Mouse (Mus musculus) adrenal gland, postnatal 4 days (tissue): Measurements from ENCODE around the gene Ncaph2. TPM values are rescaled to one million over a fixed set of nuclear protein-coding genes. Genes with fewer than 3 reads are reported as not detected.

Source experiments
- DNase-seq, 2 experiments: peaks; one replicate each; pipeline ENCODE4 v3.0.0; 2021 to 2022; ENCODE audit warnings: low spot score in 2 of 2, mixed read lengths in 2 of 2
- microRNA-seq: library from miRNA; unstranded; fragments of <30 nt; microRNA quantifications from one replicate; pipeline ENCODE4 v1.2.0, GENCODE M21; 2021
- total RNA-seq, 2 experiments: library from RNA; stranded (reverse); gene quantifications; 2 replicates each; pipeline ENCODE4 v1.2.3; 2021

Ncaph2 gene
- total RNA-seq, 2 experiments from 2014 or later, result 126 to 133 TPM

DNA sequence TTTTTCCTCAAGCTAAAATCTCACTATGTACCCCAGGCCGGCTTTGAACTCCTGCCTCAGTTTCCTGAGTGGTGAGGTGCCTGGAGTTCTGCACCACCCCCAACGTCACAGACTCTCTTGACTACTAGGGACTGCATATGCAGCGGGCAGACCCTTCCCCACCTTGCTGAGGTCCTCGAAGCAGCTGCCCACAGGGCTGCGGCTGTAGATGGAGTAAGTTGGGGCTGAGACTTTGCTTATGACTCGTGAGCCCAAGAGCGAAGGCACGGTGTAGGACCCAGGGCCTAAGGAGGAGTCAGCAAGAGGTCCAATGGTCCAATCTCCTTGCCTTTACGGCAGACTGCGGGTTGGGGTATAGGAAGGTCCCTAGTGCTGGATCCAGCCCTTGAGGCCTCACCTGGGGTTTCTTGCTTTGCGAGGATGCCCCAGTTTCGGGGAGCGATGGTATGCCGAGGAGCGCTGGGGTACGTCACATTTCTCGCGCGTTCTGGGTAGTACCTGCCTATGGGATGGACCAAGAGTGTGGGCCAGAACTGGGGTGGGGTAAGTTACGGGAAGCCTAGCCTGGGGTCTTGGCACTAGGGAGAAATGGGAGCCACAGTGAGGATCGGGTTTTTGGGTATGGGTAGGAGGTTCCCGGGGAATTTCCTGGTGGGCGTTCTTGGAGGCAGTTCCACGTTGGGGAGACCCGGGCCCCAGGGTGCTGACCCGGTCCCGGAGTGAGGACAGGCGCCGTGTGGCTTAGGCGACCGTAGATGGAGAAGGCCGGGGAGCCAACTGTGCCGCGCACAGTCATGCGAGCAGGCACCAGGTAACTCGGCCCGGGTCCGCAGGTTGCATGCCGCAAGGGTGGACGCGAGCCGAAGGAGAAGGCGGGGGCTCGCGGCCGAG lies 22.7 kb downstream of the Ncaph2 start:
- no peak for DNase-seq

DNA sequence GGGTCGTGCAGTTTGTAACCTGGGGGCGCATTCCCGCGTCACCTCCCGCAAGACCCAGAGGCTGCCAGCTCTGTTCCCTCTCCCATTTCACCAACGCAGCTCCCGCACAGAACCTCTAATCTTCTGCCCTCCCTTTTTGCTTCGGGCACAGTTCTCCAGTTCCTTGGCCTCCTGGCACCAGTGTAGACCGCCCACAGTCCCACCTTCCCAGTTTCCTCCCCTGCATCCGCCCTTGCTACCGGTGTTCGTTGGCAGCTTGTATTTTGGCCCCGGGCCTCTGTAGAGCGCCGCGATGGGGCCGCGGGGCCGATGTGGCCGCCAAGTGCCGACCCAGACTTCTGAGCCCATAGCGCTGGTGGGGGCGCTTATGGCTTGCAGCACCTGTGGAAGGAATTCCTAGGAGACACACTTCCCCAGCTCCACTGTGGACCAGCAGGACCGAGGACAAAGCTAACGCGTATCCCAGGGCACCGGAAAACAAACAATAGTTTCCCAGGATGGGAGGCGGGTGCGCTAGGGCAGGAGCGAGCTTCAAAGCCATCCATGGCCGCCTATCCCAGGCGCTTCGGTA lies 23.4 kb downstream of the Ncaph2 start, which contains the start of gene Odf3b:
TSS of gene Odf3b (minus strand) at position 452 of the 571 bp plus-strand sequence.
- no peak for DNase-seq

DNA sequence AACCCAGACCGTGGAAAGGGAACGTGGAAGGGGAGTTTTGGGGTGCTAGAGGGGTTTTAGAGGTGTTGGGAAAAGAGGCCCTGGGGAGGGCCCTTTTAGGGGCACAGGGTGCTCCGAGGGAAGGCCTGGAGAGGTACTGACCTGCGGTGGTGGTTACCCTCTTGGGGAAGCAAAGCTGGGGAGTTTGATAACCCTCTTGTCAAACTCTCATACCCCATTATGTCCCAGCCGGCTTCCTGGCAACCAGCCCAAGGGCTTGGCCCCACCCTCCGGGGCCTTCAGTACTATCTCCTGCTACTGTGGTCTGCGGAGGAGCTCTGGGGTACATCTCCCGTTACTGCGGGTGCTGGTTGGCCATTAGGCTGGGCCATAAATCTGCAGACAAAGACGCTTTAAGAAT lies 23.9 kb downstream of the Ncaph2 start:
- DNase-seq, result no peak

DNA sequence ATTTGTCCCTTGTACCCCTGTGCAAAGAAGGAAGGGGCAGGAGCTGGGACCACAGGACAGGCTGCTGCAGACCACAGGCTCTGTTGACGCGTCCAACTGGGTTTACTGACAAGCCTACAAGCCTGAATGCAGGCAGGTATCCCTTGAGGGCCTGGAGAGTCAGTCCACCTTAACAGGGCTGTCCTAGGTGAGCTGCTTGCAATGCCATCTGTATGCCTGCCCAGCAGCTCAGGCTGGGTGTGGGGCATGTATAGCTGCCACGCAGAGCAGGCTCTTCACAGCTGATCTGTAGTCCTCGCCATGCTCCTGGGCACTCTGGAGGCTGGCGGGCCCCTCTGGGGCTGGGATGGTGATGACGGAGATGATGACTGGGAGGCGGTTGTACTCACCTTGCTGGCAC lies 29.1 kb downstream of the Ncaph2 start, which contains the start of gene Klhdc7b:
TSS of gene Klhdc7b (plus strand) at position 301 of the 400 bp plus-strand sequence.
- no peak for DNase-seq

DNA sequence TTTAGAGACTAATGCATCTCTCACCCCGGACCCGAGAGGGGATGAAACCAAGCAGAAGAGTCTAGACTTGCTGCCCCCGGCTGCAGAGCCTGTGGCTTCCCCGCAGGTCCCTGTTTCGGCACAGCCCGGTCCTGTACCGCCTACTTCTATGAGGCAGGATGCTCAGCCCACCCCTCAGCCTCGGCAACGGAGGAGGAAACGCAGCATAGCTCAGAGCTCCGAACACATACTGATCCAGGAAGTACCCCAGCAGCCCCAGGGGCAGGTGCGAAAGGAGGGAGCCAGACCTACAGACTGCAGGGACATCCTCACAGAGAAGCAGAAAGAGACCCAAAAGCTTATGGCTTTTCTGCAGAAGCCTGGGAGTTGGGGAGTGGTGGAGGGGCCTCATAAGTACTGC lies 31.6 kb downstream of the Ncaph2 start:
- no peak for DNase-seq

DNA sequence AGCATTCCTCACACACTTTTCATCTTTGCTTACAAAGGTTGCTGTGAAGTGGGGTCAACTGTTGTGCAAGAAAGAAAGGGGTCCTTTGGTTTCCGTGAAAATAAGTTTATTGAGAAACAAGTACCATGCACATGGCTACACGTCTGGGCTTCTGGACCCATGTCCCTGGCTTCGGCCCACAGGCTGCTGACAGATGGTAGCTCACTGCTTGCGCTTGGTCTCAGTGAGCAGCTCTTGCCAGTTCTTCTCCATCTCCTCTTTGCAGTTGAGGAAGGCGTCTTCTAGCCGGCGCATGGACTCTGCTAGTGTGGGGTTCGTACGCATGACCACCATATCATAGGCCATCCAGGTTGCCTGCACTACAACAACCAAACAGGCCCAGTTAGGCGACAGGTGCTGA lies 34.6 kb downstream of the Ncaph2 start:
- no peak for DNase-seq

DNA sequence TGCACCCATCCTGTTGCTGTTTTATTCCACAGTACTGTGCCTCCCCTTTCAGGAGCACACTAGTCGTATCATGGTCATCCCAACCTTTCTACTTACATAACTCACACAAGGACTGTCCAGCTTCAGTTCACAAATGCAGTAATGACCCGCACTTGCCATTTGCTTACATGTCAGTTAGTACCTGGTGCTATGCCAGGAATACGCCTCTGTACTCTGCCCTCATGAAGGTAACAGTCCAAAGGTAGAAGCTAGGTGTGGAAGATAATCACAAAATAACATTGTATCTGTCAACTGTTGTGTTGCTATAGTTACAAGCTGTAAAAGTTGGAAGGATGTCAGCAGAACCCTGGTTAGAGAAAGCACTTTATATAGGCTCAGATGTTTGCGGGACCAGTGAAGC lies 41.4 kb downstream of the Ncaph2 start:
- DNase-seq, result no peak

DNA sequence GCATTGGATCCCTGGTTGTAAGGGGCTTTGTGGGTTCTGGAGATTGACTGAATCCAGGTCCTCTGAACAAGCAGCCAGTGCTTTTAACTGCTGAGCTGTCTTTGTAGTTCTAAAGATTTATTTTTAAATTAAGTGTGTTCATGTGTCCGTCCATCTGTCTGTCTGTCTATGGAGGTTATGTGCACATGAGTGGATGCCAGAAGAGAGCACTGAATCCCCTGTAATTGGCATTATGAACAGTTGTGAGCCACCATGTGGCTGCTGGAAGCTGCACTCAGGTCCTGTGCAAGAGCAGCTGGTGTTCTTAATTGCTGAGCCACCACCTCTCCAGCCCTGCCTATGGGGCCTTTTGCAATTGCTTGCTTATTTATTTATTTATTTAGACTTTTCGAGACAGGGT lies 42.6 kb downstream of the Ncaph2 start:
- no peak for DNase-seq

DNA sequence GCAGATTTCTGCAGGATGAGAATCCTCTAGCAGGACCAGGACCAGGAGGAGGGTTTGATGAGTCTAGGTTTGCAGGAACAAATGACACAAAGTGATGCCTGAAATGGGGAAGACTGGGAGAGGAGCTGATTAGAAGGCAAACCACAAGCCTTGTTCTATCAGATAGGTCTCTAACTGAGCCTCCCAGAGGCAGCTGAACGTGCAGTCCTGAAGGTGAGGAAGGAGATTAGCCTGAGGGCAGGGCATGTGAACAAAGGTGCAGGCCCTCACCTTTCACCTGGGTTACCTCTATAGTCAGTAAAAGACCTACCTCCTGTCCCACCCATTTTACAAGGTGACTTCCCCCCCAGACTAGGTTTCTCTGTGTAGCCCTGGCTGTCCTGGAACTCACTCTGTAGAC lies 44.2 kb downstream of the Ncaph2 start:
- DNase-seq, result no peak

DNA sequence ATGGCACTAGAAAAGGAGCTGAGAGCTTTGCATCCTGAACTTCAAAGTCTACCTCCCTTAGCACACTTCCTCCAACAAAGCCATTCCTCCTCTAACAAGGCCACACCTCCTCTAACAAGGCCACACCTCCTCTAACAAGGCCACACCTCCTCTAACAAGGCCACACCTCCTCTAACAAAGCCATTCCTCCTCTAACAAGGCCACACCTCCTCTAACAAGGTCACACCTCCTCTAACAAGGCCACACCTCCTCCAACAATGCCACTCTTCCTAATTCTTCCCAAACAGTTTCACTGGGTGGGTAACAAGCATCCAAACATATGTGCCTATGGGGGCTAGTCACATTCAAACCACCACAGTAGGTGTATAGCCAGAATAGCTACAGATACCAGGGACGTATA lies 47.0 kb downstream of the Ncaph2 start:
- DNase-seq, result no peak

DNA sequence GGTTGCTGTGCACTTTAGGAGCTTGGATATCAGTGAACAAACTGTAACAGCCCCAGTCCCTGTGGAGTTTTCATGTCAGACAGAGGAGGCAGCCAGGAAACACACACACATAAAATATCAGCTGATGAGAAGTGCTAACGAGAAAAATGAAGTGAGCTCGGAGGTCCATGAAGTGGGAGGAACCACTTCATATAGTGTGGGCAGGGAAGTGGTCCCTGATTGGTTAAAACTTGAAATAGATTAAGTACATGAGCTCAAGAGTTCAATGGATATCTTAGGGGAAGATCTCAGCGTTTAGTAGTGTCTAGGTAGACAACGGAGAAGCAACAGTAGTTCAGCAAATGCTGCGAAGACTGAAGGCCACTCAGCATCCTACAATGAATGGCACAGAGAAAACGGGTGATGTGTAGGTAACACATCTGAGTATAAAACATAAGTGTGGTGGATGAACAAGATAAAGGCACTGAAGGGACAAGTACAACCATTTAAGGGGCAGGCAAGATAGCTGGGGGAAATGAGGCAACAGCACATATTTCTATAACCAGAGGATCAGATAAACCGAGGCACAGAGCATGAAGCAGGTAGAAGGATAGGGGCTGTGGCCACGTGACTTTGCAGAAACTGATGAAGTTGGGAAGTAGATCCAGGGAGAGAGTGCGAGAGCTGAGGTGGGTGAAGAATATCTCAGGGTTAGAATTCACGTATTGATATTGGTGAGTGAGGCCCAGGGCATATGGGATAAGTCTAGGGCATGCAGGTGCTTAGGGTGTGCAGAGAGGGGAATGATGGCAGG lies 49.5 kb downstream of the Ncaph2 start:
- DNase-seq, result no peak

DNA sequence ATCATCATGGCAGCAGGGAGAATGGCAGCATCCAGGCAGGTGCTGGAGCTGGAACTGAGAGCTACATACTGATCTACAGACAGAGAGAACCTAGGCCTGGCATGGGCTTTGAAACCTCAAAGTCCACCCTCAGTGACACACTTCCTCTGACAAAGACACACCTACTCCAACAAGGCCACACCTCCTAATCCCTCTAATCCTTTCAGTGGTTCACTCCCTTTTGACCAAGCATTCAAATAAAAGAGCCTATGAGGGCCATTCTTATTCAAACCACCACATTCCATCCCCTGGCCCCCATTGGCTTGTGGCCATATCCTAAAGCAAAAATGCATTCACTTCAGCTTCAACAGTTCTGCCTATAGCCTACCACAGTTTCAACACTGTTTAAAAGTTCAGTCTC lies 51.2 kb downstream of the Ncaph2 start:
- DNase-seq, result no peak

DNA sequence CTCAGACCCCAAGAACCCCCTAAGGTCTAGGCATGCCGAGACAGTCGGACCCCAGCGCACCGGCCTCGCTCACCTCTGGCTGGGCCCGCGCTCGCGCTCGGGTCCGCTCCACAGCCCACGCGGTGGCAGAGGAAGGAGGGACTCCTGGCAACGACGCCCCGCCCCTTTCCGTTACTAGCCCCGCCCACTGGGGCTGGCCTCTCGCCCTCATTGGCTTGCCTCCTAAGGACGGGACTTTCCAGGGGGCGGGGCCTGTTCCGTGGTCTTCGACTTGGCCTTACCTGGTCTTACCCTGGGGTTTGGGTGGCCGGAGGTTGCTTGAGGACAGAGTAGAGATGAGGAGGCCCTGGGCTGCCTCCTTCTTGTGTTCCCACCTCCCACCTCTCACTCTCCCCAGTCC lies 54.6 kb downstream of the Ncaph2 start, which contains the start of gene Syce3:
TSS of gene Syce3 (minus strand) at position 386 of the 400 bp plus-strand sequence.
- no peak for DNase-seq

DNA sequence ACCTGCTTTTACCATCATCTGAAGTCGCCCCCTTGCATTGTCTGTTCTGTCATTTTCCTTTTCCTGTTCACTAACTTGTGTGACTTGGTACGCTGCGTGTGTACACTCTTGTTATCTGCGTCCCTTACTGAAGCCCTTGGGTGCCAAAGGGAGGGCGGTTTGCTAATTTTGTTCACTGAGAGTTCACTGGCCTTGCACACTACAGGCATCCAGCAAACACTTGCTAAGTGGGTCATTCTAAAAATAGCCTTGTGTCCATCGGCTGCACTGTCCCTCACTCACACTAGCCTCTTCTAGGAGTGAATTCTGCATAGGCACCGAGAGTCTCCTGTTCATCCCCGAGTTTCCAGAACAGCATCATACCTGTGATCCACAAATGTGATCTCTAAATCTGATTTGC lies 59.8 kb downstream of the Ncaph2 start:
- DNase-seq, result no peak

DNA sequence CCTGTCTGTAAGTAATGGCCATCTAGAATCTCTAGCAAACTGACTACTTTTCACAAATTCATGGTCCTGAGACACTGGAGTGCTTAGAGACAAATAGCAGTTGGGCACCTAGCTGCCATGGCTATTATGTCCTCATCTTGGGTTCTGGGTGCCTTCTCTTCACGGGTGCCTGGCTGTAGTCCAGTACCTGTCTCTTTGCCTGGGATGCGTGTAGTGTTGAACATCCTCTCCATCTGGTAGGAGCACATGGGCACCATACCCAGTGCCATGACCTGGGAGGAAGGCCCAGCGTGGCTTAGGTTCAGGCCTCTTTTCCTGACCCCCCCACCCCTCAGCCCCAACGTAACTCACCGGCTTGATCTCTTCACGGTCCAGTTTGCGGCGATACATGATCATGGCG lies 66.4 kb downstream of the Ncaph2 start:
- DNase-seq, result no peak

Small RNAs within 50 kb of the gene (microRNA-seq; reads per million reads assigned to microRNA genes)
- 0.79 reads per million for gene Mir6959

Other genes starting within 250 kb of the Ncaph2 start
- 10 to 100 TPM; 20.1 to 24.8 TPM for gene Tubgcp6, start 232.6 kb upstream of the Ncaph2 start, total RNA-seq
- gene Hdac10, start 227.0 kb upstream of the Ncaph2 start, total RNA-seq, result 10 to 100 TPM; 19.8 TPM
- 10 to 100 TPM; 13.9 to 16.2 TPM for gene Mapk12, start 215.0 kb upstream of the Ncaph2 start, total RNA-seq
- gene Mapk11, start 206.1 kb upstream of the Ncaph2 start, total RNA-seq, result 1 to 10 TPM; 6.9 to 8.6 TPM
- gene Plxnb2, start 174.9 kb upstream of the Ncaph2 start, total RNA-seq, result 100 to 1,000 TPM; 167 to 207 TPM
- gene Dennd6b, start 159.2 kb upstream of the Ncaph2 start, total RNA-seq, result 10 to 100 TPM; 11.5 to 13.0 TPM
- 10 to 100 TPM; 53.8 to 57.6 TPM for gene Ppp6r2, start 144.2 kb upstream of the Ncaph2 start, total RNA-seq
- 100 to 1,000 TPM; 108 to 111 TPM for gene Sbf1, start 40.4 kb upstream of the Ncaph2 start, total RNA-seq
- under 1 TPM in 1 of 2 experiments, not detected in 1; 0.53 TPM for gene Adm2, start 33.0 kb upstream of the Ncaph2 start, total RNA-seq
- gene Miox, start 21.3 kb upstream of the Ncaph2 start, total RNA-seq, result 10 to 100 TPM in 1 of 2 experiments, 1 to 10 TPM in 1; 6.0 to 90.1 TPM
- 10 to 100 TPM; 59.3 to 59.5 TPM for gene Lmf2, start 60 bp upstream of the Ncaph2 start, total RNA-seq
- 10 to 100 TPM; 20.2 to 22.5 TPM for gene Sco2, start 18.1 kb downstream of the Ncaph2 start, total RNA-seq
- gene Tymp, start 21.3 kb downstream of the Ncaph2 start, total RNA-seq, result 1 to 10 TPM in 1 of 2 experiments, under 1 TPM in 1; 0.87 to 1.9 TPM
- gene Odf3b, start 23.6 kb downstream of the Ncaph2 start, total RNA-seq, result 1 to 10 TPM in 1 of 2 experiments, under 1 TPM in 1; 0.34 to 1.5 TPM
- not detected for gene Klhdc7b, start 29.2 kb downstream of the Ncaph2 start, total RNA-seq
- not detected for gene Syce3, start 54.8 kb downstream of the Ncaph2 start, total RNA-seq
- 100 to 1,000 TPM in 1 of 2 experiments, 10 to 100 TPM in 1; 95.7 to 128 TPM for gene Cpt1b, start 70.1 kb downstream of the Ncaph2 start, total RNA-seq
- 1 to 10 TPM; 2.5 to 3.0 TPM for gene C730034F03Rik, start 73.9 kb downstream of the Ncaph2 start, total RNA-seq
- 1 to 10 TPM in 1 of 2 experiments, under 1 TPM in 1; 0.84 to 1.9 TPM for gene Gm44502, start 74.0 kb downstream of the Ncaph2 start, total RNA-seq
- gene Chkb, start 74.2 kb downstream of the Ncaph2 start, total RNA-seq, result 10 to 100 TPM; 87.1 to 87.7 TPM
- 10 to 100 TPM; 20.4 to 22.1 TPM for gene Mapk8ip2, start 98.2 kb downstream of the Ncaph2 start, total RNA-seq
- gene Arsa, start 121.7 kb downstream of the Ncaph2 start, total RNA-seq, result 10 to 100 TPM; 24.4 to 25.0 TPM
- 10 to 100 TPM; 58.7 to 66.0 TPM for gene Shank3, start 143.9 kb downstream of the Ncaph2 start, total RNA-seq
- 1 to 10 TPM; 1.9 to 2.8 TPM for gene Acr, start 212.6 kb downstream of the Ncaph2 start, total RNA-seq
- gene Rabl2, start 236.2 kb downstream of the Ncaph2 start, total RNA-seq, result 10 to 100 TPM; 17.3 to 18.3 TPM